Mouse (Mus musculus): ENCODE results near the gene Lrrc51.

- no peak for TF ChIP-seq CTCF (IDR thresholded peaks at IDR 0.05; ENCODE audit: extremely low read depth, insufficient read depth, low read length)
- TF ChIP-seq POLR2A (IDR thresholded peaks at IDR 0.05; ENCODE audit: extremely low read depth, insufficient read depth, low read length), result no peak
Observed at GRCm38 (mm10) chr7:101933300-101933699, 395 bp downstream of the Lrrc51 start.

All from cortical plate, adult 2 months (tissue).